Mouse (Mus musculus) CH12F3 (cell line): ENCODE results near the gene Gclc.

Experiments used
- in situ Hi-C: fragments of 300-500 bp; cut with MboI; formaldehyde crosslinking; loops from 2 replicates; pipeline ENCODE4 v1.14.3; 2020; ENCODE audit warnings: low sequenced_read_pairs

Gclc gene

GRCm38 (mm10) chr9:77753853-77754727, at the start of gene Gclc:
Gclc (plus strand) TSS chr9:77754535.
- in situ Hi-C loops = no loop called here

DNA sequence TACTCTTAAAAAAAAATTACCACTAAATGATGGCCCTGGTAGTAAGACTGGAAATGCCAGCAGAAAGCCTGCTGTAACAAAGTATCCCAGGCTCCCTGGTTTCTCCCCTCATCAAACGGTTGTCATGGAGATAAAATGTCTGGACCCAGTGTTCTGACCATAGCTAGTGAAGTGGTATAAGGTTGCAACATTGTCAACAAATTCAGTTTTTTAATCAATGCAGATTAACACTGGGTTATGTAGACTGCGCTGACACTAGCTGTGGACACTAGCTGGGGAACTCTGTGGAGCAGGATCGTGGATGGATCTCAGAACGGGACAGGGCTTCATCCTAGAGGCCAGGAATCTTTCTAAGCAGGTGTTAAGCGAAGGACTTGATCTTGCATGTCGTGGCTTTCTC, 47.8 kb upstream of the Gclc start:
- in situ Hi-C loops = no loop called here

- in situ Hi-C loops = no loop called here
Measured at GRCm38 (mm10) chr9:77707433-77708139, 46.7 kb upstream of the Gclc start.

DNA sequence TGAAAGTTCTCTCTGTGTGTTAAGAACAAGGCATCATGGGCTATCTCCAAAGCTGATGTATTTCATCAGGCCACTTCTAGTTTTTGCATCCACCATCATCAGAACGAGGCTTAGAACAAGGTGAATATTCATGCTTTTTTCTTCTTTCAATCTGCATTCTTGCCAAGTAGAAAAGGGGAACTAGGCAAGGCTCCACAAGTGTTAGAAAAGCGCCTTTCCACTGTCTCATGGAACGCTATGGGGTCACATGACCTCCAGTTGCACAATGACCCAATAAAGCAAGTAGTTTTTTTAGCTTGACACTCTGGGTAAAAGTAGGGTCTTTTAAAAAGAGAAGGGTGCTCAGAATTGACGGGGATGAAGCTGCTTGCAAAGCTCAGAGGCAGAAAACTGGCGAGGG, 45.4 kb upstream of the Gclc start:
- in situ Hi-C loops = no loop called here

GRCm38 (mm10) chr9:77711021-77711569, 43.2 kb upstream of the Gclc start:
- in situ Hi-C loops = no loop called here

DNA sequence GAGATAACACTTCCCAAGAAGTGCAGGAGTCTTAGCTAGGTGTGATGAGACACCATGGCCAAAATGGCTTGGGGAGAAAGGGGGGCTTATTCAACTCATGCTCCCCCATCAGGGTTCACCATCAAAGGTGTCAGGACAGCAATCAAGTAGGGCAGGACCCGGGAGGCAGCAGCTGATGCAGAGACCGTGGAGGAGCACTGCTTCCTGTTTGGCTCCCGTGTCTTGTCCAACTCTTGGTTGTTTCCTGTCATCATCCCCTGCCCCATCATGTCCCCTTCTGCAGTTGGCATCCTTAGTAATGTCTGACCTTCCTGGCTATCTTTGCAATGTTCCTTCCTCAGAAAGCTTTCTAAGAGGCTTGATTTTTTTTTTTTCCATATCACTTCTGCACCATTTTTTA, 41.5 kb upstream of the Gclc start:
- in situ Hi-C loops = no loop called here

- in situ Hi-C loops = no loop called here
Measured at GRCm38 (mm10) chr9:77713301-77713700, 41.0 kb upstream of the Gclc start.

DNA sequence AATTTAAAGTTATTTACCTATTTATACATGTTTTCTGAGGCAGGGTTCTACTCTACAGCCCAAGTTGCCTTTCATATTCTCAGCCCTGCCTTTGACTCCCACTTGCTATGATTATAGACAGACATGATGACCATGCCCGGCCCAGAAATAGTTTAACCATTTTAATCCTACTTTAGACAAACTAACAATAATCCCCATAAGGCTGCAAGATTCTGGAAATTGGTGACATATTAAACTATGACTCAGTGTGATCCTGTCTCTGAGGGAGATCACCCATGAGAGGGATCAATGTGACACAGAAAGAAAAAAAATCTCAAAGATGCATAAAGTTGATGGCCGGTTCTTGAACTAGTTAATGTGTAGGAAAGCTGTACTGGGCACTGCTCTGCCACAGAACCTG, 39.1 kb upstream of the Gclc start:
- in situ Hi-C loops = no loop called here

GRCm38 (mm10) chr9:77716009-77716408, 38.3 kb upstream of the Gclc start:
- in situ Hi-C loops = no loop called here

DNA sequence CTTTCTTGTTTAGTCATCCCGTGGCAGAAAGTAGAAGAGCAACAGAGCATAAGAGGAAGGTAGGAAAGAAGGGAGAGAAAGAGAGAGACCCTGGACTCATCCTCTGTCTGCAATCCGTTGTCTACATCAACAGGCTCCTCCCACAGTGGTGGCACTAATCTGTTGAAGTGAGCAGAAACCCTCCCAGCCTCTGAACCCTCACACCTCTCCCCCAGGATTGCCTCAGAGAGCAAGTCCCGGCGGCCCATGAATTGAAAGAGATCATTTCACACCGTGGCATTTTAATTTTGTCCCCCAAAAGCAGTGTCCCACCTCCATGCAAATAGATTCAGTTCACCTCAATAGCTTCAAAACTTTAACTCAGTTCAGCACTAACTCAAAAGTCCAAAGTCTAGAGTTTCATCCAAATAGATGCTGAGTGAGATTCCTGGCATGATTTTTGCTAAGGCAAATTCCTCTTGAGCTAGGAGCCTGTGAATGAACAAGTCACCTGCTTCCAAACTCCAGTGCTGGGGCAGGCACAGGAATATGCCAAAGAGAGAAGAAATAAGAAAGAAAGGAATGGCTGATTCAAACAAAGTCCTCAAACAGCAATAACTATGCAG, 36.4 kb upstream of the Gclc start:
- in situ Hi-C loops = no loop called here

- in situ Hi-C loops = no loop called here
Measured at GRCm38 (mm10) chr9:77718816-77719411, 35.4 kb upstream of the Gclc start.

GRCm38 (mm10) chr9:77719675-77720074, 34.7 kb upstream of the Gclc start:
- in situ Hi-C loops = no loop called here

DNA sequence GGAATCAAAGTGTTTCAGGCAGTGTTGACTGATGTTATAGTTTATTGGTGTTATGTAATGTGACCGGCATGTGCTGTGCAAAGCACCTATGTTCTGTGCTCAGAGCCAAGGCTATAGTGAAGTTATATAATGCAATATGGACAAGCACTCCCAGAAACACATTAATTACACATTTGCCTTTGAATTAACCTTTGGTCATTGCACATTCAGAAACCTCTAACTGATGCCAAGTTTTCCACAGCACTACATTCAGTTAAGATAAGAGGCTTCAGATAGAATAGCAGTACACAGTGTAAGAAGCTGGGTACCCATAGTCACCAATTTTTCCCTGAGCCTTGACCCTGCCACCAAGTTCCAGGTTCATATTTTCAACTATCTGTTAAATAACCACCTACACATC, 32.0 kb upstream of the Gclc start:
- in situ Hi-C loops = no loop called here

- in situ Hi-C loops = no loop called here
Measured at GRCm38 (mm10) chr9:77724216-77724615, 30.1 kb upstream of the Gclc start.

DNA sequence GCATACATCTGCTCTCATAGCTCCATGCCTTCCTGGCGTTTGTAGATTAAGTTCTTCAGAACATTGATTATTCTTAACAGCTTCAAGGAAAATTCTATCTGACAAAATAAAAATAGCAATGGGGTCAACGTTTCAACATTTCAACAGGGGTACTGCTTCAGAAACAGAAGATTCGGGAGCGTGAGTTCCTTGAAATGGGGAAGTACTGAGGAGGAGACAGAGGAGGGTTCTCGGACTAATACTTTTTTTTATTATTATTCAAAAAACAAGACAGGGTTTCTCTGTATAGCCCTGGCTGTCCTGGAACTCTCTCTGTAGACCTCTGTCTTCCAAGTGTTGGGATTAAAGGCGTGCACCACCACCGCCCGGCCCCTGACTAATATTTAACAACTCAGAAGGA, 28.9 kb upstream of the Gclc start:
- in situ Hi-C loops = no loop called here

GRCm38 (mm10) chr9:77726018-77726684, 28.2 kb upstream of the Gclc start:
- in situ Hi-C loops = no loop called here

GRCm38 (mm10) chr9:77727012-77727411, 27.3 kb upstream of the Gclc start:
- in situ Hi-C loops = no loop called here

DNA sequence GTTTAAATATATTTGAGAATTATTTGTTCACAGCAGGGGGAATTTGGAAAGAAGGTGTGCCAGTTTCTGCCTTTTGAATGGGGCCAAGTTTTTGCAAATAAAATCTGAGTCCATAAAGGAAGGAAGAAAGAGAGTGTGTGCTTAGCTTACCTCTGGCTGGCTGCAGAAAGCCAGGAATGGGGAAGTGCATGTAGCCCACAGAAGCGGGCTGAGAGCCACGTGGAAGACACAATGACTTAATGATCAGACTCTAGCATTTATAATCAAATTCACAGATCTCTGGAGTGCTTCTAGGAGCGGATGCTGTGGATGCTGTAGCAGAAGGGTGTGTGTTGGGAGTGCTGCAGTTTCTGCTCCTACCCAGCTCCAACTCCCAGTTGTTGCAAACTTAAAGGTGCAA, 22.3 kb upstream of the Gclc start:
- in situ Hi-C loops = no loop called here

DNA sequence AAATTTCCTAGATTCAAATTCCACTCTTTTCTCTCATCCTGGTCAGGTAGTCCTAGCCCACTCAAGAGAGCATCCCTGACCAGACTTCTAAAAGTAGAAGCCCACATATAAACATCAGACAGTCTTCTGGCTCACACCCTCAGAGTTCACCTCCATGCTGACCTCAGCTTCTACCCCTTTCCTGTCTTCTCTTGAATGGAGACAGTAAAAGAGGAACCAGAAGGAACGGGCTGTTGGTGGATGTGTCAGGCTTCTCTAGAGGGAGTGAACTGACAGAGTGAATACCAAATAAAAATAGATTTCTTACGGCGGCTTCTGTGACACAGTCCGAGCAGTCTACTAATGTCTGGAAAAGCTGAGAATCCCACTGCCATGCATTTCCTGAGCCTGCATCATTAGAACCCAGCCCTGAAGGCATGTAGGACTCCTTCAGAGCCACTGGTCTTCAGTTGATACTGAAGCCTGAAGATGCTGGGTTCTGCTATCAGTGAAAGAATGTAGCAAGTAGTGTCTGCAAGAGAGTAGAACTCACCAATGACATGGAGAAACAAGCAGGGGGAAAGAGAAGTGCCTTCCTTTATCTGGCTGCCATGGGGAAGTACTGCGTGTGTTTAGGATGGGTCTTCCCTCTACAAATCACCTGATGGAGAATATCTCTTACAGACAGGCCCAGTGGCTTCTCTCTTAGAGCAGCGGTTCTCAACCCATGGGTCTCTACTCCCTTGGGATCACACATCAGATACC, 16.9 kb upstream of the Gclc start:
- in situ Hi-C loops = no loop called here

GRCm38 (mm10) chr9:77741452-77741851, 12.9 kb upstream of the Gclc start:
- in situ Hi-C loops = no loop called here
